Mouse (Mus musculus): ENCODE data around the gene Srp54c. TPM values are rescaled to one million over a fixed set of nuclear protein-coding genes. Genes with fewer than 3 reads are reported as not detected.

Gene Srp54c
- polyA plus RNA-seq (2012; rRNA removed), result 20.0 and 21.9 TPM in 2 replicates

GRCm38 (mm10) chr12:55229626-55230519, at the start of gene Srp54c:
TSS of gene Srp54c (plus strand) at chr12:55230168.

DNA sequence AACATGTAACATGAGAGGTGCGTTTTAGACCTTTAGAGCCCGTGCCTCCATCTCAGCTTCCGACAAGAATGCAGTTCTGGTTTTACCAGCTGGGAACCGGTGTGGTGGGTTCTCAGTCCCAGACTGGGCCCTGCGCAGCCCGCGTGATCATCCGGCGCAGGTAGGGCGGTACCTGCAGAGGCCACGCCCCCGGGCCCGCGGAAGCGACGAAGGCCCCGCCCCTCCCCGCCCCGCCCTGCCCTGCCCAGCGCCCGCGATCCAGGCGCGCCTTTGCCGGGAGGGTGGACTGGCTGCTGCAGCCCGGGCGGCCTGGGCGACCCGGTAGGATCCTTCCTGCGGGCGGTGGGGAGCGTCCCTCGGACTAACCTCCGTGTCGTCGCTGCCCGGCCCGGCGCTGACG, 30.7 kb upstream of the Srp54c start, which contains the start of gene 1700047I17Rik2:
TSS of gene 1700047I17Rik2 (plus strand) at position 287 of the 400 bp plus-strand sequence.

DNA sequence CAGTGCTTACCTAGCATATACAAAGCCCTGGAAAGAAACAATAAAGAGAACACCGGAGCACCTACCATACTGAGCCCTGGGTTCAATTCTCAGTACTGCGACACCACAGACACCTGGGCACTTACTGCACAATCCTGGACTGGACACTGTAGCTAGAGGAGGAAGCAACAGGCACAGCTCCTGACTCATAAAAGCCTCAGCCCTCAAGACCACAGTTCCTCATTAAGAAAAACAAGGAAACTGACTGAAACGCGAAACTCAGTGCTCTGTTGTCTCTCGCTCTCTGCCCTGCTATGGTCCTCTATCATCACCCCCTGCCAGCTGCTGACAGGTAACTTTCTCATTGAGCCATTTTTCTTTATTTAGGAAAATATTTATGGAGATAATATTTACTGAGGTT, 69.4 kb downstream of the Srp54c start, which contains the start of gene 1110008L16Rik:
TSS of gene 1110008L16Rik (plus strand) at position 242 of the 400 bp plus-strand sequence.

GRCm38 (mm10) chr12:55302485-55303441, 72.8 kb downstream of the Srp54c start, which contains the start of gene Ppp2r3c:
TSS of gene Ppp2r3c (minus strand) at chr12:55302998.

Other genes starting within 250 kb of the Srp54c start
- not detected in 2 replicates for gene Gm20403, start 243.6 kb upstream of the Srp54c start, polyA plus RNA-seq (2012; rRNA removed)
- 11.4 and 13.1 TPM in 2 replicates for gene Baz1a, start 215.8 kb upstream of the Srp54c start, polyA plus RNA-seq (2012; rRNA removed)
- gene 2700097O09Rik, start 150.1 kb upstream of the Srp54c start, polyA plus RNA-seq (2012; rRNA removed), result 10.7 and 12.2 TPM in 2 replicates
- gene Srp54a, start 149.9 kb upstream of the Srp54c start, polyA plus RNA-seq (2012; rRNA removed), result 19.7 and 23.8 TPM in 2 replicates
- gene Fam177a, start 105.7 kb upstream of the Srp54c start, polyA plus RNA-seq (2012; rRNA removed), result 3.4 and 3.6 TPM in 2 replicates
- gene Srp54b, start 75.1 kb upstream of the Srp54c start, polyA plus RNA-seq (2012; rRNA removed), result 14.3 and 14.9 TPM in 2 replicates
- not detected in 2 replicates for gene 1700047I17Rik2, start 30.6 kb upstream of the Srp54c start, polyA plus RNA-seq (2012; rRNA removed)
- 4.7 and 4.8 TPM in 2 replicates for gene 1110008L16Rik, start 69.4 kb downstream of the Srp54c start, polyA plus RNA-seq (2012; rRNA removed)
- gene Ppp2r3c, start 72.8 kb downstream of the Srp54c start, polyA plus RNA-seq (2012; rRNA removed), result 2.9 and 3.1 TPM in 2 replicates
- 71.6 and 74.4 TPM in 2 replicates for gene Psma6, start 154.1 kb downstream of the Srp54c start, polyA plus RNA-seq (2012; rRNA removed)